Mouse (Mus musculus) lung, postnatal 0 days (tissue): ENCODE results near the gene 1700016K19Rik.

Source experiments
- CTCF ChIP-seq: IDR thresholded peaks from 2 replicates; pipeline ENCODE4 v1.5.1; 2016; ENCODE audit warnings: antibody characterized with exemption, mild to moderate bottlenecking
- EP300 ChIP-seq: IDR thresholded peaks from 2 replicates; pipeline ENCODE4 v1.6.1; 2016; ENCODE audit warnings: antibody characterized with exemption, mild to moderate bottlenecking, control low read depth

GRCm38 (mm10) chr11:76028072-76028465 is 28.4 kb downstream of the 1700016K19Rik start:
- TF ChIP-seq CTCF (no peak), EP300 (no peak)
